Mouse (Mus musculus): ENCODE results near the gene Erich3. TPM values are rescaled to one million over a fixed set of nuclear protein-coding genes. Genes with fewer than 3 reads are reported as not detected.

Gene Erich3
- total and polyA plus RNA-seq, 3 experiments = 0.42 to 2.3 (median 1.9) TPM

DNA sequence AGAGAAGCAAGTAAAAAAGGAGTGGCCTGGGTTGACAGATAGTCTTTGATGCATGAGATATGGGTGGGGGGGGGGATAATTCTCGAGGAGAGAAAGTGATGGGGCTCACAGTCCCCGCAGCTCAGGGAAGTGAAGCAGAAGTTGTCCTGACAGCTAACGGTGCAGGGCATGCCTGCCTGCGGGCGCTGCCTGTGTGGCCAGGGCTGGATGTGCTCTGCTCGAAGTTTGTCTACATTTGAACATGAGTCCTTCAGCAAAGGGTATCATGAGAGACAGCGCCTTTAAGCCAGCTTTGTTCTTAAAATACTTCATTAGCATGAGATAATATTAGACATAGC is 16.2 kb upstream of the Erich3 start:
- Histone ChIP-seq H3K9ac (ENCODE audit: insufficient read depth, low read depth) (no peak overlapping the region), H3K9me3 (replicated peaks; ENCODE audit: low read length) (no peaks in the 10 kb centered on the region), H3K27me3 (replicated peaks) (peaks cover 9% of the 10 kb centered on the region), H3K4me2 (ENCODE audit: insufficient read depth, low read depth, poor library complexity, severe bottlenecking) (peak overlapping the region; percentile 18), H3K27ac (ENCODE audit: insufficient read depth, low read depth) (no peak overlapping the region), H3K4me3 (replicated peaks in 1 of 3; ENCODE audit: low read depth in 2 of 3, low read length in 2 of 3, poor library complexity in 1 of 3) (peak overlapping the region; percentile 24 to 31 (median 30)), H3K4me1 (ENCODE audit: control insufficient read depth in 1 of 2, insufficient read depth in 2 of 2) (peaks cover 8 to 22% of the 10 kb centered on the region in 2 experiments), H3K36me3 (replicated peaks in 1 of 2; ENCODE audit: control insufficient read depth in 1 of 2, insufficient read depth in 1 of 2, low read length in 1 of 2) (no peaks in the 10 kb centered on the region), H3K79me2 (replicated peaks; ENCODE audit: control insufficient read depth, extremely low read depth, insufficient read depth, poor library complexity, severe bottlenecking) (no peaks in the 10 kb centered on the region)
- in situ Hi-C loops (cut with MboI; ENCODE audit: low pct_ligation_motif_present, low pct_unique_long_range_greater_than_20kb, low sequenced_read_pairs) (no loop called here), dilution Hi-C loops (cut with MboI; ENCODE audit: extremely low pct_ligation_motif_present, extremely low pct_unique_long_range_greater_than_20kb, low sequenced_read_pairs) (no loop called here)
- TF ChIP-seq JUN (IDR thresholded peaks at IDR 0.05; ENCODE audit: insufficient read depth, low read depth, low read length) (no peak), MXI1 (IDR thresholded peaks at IDR 0.05; ENCODE audit: low read depth, low read length) (0 out of 2 replicates have a peak, but pooled peaks have one; percentile 25), ZC3H11A (IDR thresholded peaks at IDR 0.05; ENCODE audit: low read depth, low read length) (no peak)
- peak; percentile 22 for DNase-seq (ENCODE audit: extremely low read depth)

DNA sequence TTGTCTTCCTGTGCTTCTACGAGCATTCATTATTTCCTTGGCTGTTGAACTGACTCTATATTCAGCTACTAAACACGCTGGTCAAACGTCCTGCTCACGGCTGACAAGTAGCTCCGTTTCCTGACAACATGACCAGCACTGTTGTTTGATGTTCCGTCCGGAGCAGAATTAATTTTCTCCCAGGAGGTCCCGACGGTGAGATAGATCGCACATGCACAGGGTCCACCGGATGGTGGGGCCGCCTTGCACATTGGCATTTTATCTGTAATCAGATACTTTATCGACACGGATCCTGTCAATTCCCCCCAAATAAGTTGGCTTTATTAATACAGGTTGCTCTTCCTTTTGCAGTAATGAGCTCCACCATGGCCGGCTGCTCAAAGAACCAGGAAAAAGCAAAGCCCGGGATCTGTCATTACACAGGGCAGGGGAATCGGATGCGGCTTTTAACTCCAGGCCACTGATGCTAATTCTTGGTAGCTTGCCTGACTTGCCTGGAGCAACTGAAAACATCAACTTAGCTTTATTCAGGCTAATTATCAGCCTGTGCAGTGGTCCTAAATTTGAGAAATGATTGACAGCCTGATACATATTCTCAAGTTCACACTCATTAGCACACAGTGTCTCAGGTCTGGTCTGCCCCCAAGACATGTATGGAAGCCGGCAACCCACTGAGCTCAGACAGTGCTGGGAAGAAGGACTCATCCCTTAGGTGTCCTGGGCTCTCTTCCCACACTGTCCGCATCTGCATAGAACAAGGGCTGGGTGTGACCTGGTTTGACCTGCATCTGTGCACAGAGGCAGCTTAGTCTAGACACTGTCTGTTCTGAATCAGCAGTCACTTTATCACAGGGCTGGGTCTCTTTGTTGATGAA is 14.0 kb upstream of the Erich3 start:
- in situ Hi-C loops (cut with MboI; ENCODE audit: low pct_ligation_motif_present, low pct_unique_long_range_greater_than_20kb, low sequenced_read_pairs) = loop anchor here (25.0 kb wide), 2 partner anchors 238 to 588 kb away; no protein-coding TSS in a partner anchor
- Histone ChIP-seq H3K79me2 (replicated peaks; ENCODE audit: control insufficient read depth, extremely low read depth, insufficient read depth, poor library complexity, severe bottlenecking) (no peaks in the 10 kb centered on the region), H3K4me2 (ENCODE audit: insufficient read depth, low read depth, poor library complexity, severe bottlenecking) (no peak overlapping the region), H3K36me3 (replicated peaks in 1 of 2; ENCODE audit: control insufficient read depth in 1 of 2, insufficient read depth in 1 of 2, low read length in 1 of 2) (no peaks in the 10 kb centered on the region), H3K4me3 (replicated peaks in 1 of 3; ENCODE audit: low read depth in 2 of 3, low read length in 2 of 3, poor library complexity in 1 of 3) (no peak overlapping the region), H3K27ac (ENCODE audit: insufficient read depth, low read depth) (no peak overlapping the region), H3K9ac (ENCODE audit: insufficient read depth, low read depth) (no peak overlapping the region), H3K9me3 (replicated peaks; ENCODE audit: low read length) (no peaks in the 10 kb centered on the region), H3K4me1 (ENCODE audit: control insufficient read depth in 1 of 2, insufficient read depth in 2 of 2) (peaks cover 8 to 29% of the 10 kb centered on the region in 2 experiments), H3K27me3 (replicated peaks) (peaks cover 11% of the 10 kb centered on the region)
- no peak for DNase-seq (ENCODE audit: extremely low read depth)
- dilution Hi-C loops (cut with MboI; ENCODE audit: extremely low pct_ligation_motif_present, extremely low pct_unique_long_range_greater_than_20kb, low sequenced_read_pairs) = no loop called here
- no peak for TF ChIP-seq JUN (IDR thresholded peaks at IDR 0.05; ENCODE audit: insufficient read depth, low read depth, low read length)
- no peak for TF ChIP-seq HCFC1 (IDR thresholded peaks at IDR 0.05; ENCODE audit: low read depth, low read length)
- no peak for TF ChIP-seq ETS1 (conservative IDR thresholded peaks at IDR 0.05; ENCODE audit: low read depth, low read length)
- no peak for TF ChIP-seq EP300 (IDR thresholded peaks at IDR 0.05; ENCODE audit: low read length)
- no peak for TF ChIP-seq POLR2AphosphoS2 (IDR thresholded peaks at IDR 0.05; ENCODE audit: low read depth, low read length)

DNA sequence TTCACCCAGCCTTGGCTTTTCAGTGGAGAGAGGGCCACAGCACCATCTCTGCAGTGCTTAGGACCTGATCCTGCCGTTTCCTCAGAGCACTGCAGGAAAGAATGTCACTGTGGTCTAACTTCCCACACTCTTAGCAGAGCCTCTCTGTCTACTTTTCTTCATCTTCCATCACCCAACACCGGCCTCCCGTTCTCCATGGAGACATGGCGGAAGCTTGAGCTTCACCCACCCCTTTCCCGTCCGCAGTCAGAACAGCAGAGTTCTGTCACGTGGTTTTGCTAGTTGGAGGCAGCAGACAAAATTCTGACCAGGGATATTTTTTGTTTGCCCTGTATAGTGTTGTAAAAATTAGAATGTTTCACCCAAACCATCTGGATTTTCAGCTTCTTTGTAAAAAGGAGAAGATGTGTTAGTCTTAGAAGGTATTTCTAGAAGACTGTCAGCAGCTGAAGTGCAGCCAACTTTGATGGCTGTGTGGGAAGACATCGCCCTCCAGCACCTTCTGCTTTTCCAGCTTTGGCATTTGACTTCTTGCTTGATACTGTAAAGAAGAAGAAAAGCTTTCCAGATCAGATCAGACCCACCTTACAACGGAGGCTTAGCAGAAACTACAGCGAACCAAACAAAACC is 12.4 kb upstream of the Erich3 start:
- in situ Hi-C loops (cut with MboI; ENCODE audit: low pct_ligation_motif_present, low pct_unique_long_range_greater_than_20kb, low sequenced_read_pairs) (loop anchor here (25.0 kb wide), 2 partner anchors 236 to 586 kb away; no protein-coding TSS in a partner anchor), dilution Hi-C loops (cut with MboI; ENCODE audit: extremely low pct_ligation_motif_present, extremely low pct_unique_long_range_greater_than_20kb, low sequenced_read_pairs) (no loop called here)
- Histone ChIP-seq H3K36me3 (replicated peaks in 1 of 2; ENCODE audit: control insufficient read depth in 1 of 2, insufficient read depth in 1 of 2, low read length in 1 of 2) (no peaks in the 10 kb centered on the region), H3K9me3 (replicated peaks; ENCODE audit: low read length) (no peaks in the 10 kb centered on the region), H3K79me2 (replicated peaks; ENCODE audit: control insufficient read depth, extremely low read depth, insufficient read depth, poor library complexity, severe bottlenecking) (no peaks in the 10 kb centered on the region), H3K4me1 (ENCODE audit: control insufficient read depth in 1 of 2, insufficient read depth in 2 of 2) (peaks cover 8 to 29% of the 10 kb centered on the region in 2 experiments), H3K9ac (ENCODE audit: insufficient read depth, low read depth) (no peak overlapping the region), H3K4me3 (replicated peaks in 1 of 3; ENCODE audit: low read depth in 2 of 3, low read length in 2 of 3, poor library complexity in 1 of 3) (no peak overlapping the region), H3K4me2 (ENCODE audit: insufficient read depth, low read depth, poor library complexity, severe bottlenecking) (no peak overlapping the region), H3K27ac (ENCODE audit: insufficient read depth, low read depth) (no peak overlapping the region), H3K27me3 (replicated peaks) (peaks cover 11% of the 10 kb centered on the region)
- TF ChIP-seq MAFK (IDR thresholded peaks at IDR 0.05; ENCODE audit: insufficient replicate concordance, low read length) = no peak
- TF ChIP-seq E2F4 (IDR thresholded peaks at IDR 0.05; ENCODE audit: insufficient replicate concordance, low read depth, low read length) = no peak
- TF ChIP-seq EP300 (IDR thresholded peaks at IDR 0.05; ENCODE audit: low read length) = no peak
- no peak for TF ChIP-seq JUND (conservative IDR thresholded peaks at IDR 0.05; ENCODE audit: low read depth, low read length)
- no peak for TF ChIP-seq MAX (IDR thresholded peaks at IDR 0.05; ENCODE audit: low read length)
- no peak for TF ChIP-seq ELF1 (IDR thresholded peaks at IDR 0.05; ENCODE audit: low read depth, low read length)
- no peak for TF ChIP-seq SMC3 (IDR thresholded peaks at IDR 0.05; ENCODE audit: low read depth, low read length)
- TF ChIP-seq CHD2 (IDR thresholded peaks at IDR 0.05; ENCODE audit: low read length) = no peak
- TF ChIP-seq CTCF (conservative IDR thresholded peaks at IDR 0.05 in 1 of 2, IDR thresholded peaks at IDR 0.05 in 1 of 2; ENCODE audit: low read depth in 2 of 2, low read length in 2 of 2) = no peak
- TF ChIP-seq NELFE (IDR thresholded peaks at IDR 0.05; ENCODE audit: low read depth, low read length) = no peak
- no peak for TF ChIP-seq RCOR1 (conservative IDR thresholded peaks at IDR 0.05; ENCODE audit: low read depth, low read length)
- TF ChIP-seq MYC (IDR thresholded peaks at IDR 0.05; ENCODE audit: low read depth, low read length) = no peak
- no peak for TF ChIP-seq SIN3A (IDR thresholded peaks at IDR 0.05; ENCODE audit: low read length)
- TF ChIP-seq ZC3H11A (IDR thresholded peaks at IDR 0.05; ENCODE audit: low read depth, low read length) = no peak
- TF ChIP-seq POLR2AphosphoS2 (IDR thresholded peaks at IDR 0.05; ENCODE audit: low read depth, low read length) = no peak
- no peak for TF ChIP-seq TCF12 (IDR thresholded peaks at IDR 0.05; ENCODE audit: low read depth, low read length)
- TF ChIP-seq ZMIZ1 (IDR thresholded peaks at IDR 0.05; ENCODE audit: low read depth, low read length) = no peak
- no peak for TF ChIP-seq USF2 (conservative IDR thresholded peaks at IDR 0.05; ENCODE audit: low read depth, low read length)
- TF ChIP-seq UBTF (IDR thresholded peaks at IDR 0.05; ENCODE audit: low read depth, low read length) = no peak
- no peak for DNase-seq (ENCODE audit: extremely low read depth)

Measured in CH12.LX (cell line).